Mouse (Mus musculus): ENCODE measurements around the gene Gm42420. TPM values are rescaled to one million over a fixed set of nuclear protein-coding genes. Genes with fewer than 3 reads are reported as not detected.

The Gm42420 gene
- polyA plus RNA-seq, 1 experiment from 2014 or later, result 1.1 TPM

DNA sequence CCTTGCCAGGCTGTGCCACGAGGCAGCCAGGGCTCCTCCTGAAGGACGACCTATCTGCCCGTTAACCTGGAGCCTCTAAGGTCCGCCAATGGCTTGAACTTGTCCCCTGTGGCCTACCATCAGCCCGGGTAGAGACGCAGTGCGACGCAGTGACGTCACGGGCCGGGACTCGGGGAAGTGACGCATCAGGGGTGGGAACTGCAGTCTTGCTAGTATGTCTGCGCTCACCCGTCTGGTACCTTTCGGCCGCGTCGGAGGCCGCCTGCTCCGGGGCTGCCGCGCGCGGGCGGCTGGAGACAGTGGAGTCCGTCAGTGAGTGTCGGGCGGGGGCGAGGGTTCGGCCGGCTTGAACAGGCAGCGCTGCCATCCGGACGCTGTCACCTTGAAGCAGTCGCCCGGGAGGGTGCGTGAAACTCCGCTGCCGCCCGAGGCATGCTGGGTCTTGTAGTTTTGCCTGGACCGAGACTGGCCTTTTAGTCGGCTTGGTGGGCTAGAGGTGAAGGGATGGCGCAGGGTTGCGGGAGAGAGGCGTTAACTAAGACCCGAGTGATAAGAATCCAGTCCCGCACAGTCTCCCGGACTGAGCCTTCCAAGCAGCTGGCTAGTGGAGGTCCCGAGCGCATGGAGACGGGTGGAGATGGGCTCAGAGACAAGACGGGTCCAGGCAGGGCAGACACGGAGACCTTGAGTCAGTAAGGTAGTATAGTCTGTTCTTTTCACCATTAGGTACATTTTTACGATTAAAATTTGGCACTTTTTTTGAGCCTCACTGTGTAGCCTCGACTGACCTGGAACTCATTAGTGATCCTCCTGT, 7.1 kb downstream of the Gm42420 start, which contains the start of gene Ndufb2:
TSS of gene Ndufb2 (plus strand) at position 174 of the 814 bp plus-strand sequence.
- Histone ChIP-seq H3K9me3 (ENCODE audit: control insufficient read depth, low read length) (no peaks in the 10 kb centered on the region), H3K27me3 (ENCODE audit: control insufficient read depth, insufficient read depth, low read length) (no peaks in the 10 kb centered on the region), H3K36me3 (ENCODE audit: control insufficient read depth, insufficient read depth, low read length) (peaks cover 15% of the 10 kb centered on the region; the same call in 1 of the 2 replicates), H3K4me2 (ENCODE audit: low read depth, low read length) (peak within 1 kb of the TSS; percentile 82), H3K4me3 (ENCODE audit: low read depth, low read length) (peak within 1 kb of the TSS; percentile 76), H3K27ac (ENCODE audit: low read depth, low read length) (peak within 1 kb of the TSS; percentile 97), H3K9ac (replicated peaks; ENCODE audit: low read depth, low read length) (peak within 1 kb of the TSS; percentile 77), H3K4me1 (ENCODE audit: control insufficient read depth, insufficient read depth, low read length) (peaks cover 9% of the 10 kb centered on the region; the same call in 1 of the 2 replicates)
- ATAC-seq (ENCODE audit: low read depth), result peak; percentile 98
- under 1% methylated on average over 54 of the region's 56 CpGs for WGBS

DNA sequence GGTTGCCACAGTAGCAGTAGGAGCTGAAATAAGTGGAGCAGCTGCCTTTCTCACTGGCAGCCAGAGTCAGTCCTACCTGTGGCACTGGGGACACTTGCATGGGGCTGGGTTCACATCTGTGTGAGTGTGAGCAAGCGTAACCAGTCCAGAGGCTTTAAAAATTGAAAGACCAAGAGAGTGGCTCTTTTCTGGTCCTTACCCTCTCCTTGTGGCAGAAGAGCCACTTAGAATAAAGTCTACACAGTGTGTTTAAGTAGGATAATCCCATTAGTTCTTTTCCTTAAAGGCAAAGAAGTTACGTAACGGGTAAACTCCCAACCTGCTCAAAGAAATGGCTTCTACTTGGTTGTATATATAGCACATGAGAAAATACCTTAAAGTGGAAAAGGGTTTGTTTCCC, 15.3 kb downstream of the Gm42420 start:
- Histone ChIP-seq H3K4me2 (ENCODE audit: low read depth, low read length) (no peak overlapping the region), H3K27me3 (ENCODE audit: control insufficient read depth, insufficient read depth, low read length) (no peaks in the 10 kb centered on the region), H3K36me3 (ENCODE audit: control insufficient read depth, insufficient read depth, low read length) (peaks cover 19% of the 10 kb centered on the region), H3K4me1 (ENCODE audit: control insufficient read depth, insufficient read depth, low read length) (no peaks in the 10 kb centered on the region), H3K27ac (ENCODE audit: low read depth, low read length) (no peak overlapping the region), H3K4me3 (ENCODE audit: low read depth, low read length) (no peak overlapping the region), H3K9ac (replicated peaks; ENCODE audit: low read depth, low read length) (no peak overlapping the region), H3K9me3 (ENCODE audit: control insufficient read depth, low read length) (no peaks in the 10 kb centered on the region)
- WGBS, result 98% methylated on average over 3 of the region's 3 CpGs
- ATAC-seq (ENCODE audit: low read depth), result no peak

DNA sequence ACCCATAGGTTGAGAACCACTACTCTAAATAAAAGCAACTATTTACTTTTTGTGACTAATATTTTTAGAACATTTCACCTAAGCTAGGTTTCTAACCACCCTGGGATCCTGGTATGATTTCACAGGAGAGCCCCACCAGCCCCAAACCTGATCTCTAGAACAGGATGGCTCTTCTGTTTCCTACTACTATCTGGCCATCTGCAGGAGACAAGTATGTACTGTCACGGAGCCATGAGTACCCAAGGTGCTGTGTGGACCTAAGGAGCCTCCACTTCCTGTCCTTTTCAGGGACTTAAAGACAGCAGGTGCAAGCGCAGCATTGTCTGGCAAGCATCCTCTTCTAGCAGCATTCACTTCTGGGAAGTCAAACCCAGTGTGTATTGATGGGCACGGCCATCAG, 16.3 kb downstream of the Gm42420 start:
- ATAC-seq (ENCODE audit: low read depth), result no peak
- Histone ChIP-seq H3K36me3 (ENCODE audit: control insufficient read depth, insufficient read depth, low read length) (peaks cover 17% of the 10 kb centered on the region), H3K4me2 (ENCODE audit: low read depth, low read length) (no peak overlapping the region), H3K9me3 (ENCODE audit: control insufficient read depth, low read length) (no peaks in the 10 kb centered on the region), H3K27me3 (ENCODE audit: control insufficient read depth, insufficient read depth, low read length) (no peaks in the 10 kb centered on the region), H3K4me1 (ENCODE audit: control insufficient read depth, insufficient read depth, low read length) (no peaks in the 10 kb centered on the region), H3K9ac (replicated peaks; ENCODE audit: low read depth, low read length) (no peak overlapping the region), H3K27ac (ENCODE audit: low read depth, low read length) (no peak overlapping the region), H3K4me3 (ENCODE audit: low read depth, low read length) (no peak overlapping the region)
- WGBS, result 85% methylated on average over 3 of the region's 3 CpGs

DNA sequence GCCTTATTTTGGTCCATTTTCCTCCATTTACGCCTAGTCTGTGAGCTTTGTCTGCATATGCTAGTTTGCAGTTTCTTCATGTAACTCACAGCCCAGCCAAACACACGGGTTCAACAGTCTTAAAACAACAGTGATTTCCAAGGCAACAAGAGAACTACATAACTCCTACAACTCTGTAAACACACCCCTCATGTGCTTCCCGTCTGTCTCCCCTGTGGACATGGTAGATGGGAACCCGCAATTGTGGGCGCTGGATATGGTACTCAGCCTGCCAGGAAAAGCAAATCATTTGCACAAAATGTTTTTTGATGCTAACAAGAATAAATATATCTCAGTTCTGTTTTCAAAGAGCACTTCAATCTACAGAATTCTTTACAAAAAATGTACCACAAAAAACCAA, 19.0 kb downstream of the Gm42420 start:
- H3K27ac ChIP-seq (ENCODE audit: low read depth, low read length), result no peak overlapping the region
- no peak overlapping the region for H3K4me3 ChIP-seq (ENCODE audit: low read depth, low read length)
- ATAC-seq (ENCODE audit: low read depth), result no peak
- H3K9ac ChIP-seq (replicated peaks; ENCODE audit: low read depth, low read length), result no peak overlapping the region
- H3K4me2 ChIP-seq (ENCODE audit: low read depth, low read length), result no peak overlapping the region
- H3K9me3 ChIP-seq (ENCODE audit: control insufficient read depth, low read length), result no peaks in the 10 kb centered on the region
- WGBS, result 87% methylated on average over 5 of the region's 5 CpGs
- no peaks in the 10 kb centered on the region for H3K27me3 ChIP-seq (ENCODE audit: control insufficient read depth, insufficient read depth, low read length)
- peaks cover 13% of the 10 kb centered on the region for H3K36me3 ChIP-seq (ENCODE audit: control insufficient read depth, insufficient read depth, low read length)
- H3K4me1 ChIP-seq (ENCODE audit: control insufficient read depth, insufficient read depth, low read length), result no peaks in the 10 kb centered on the region

DNA sequence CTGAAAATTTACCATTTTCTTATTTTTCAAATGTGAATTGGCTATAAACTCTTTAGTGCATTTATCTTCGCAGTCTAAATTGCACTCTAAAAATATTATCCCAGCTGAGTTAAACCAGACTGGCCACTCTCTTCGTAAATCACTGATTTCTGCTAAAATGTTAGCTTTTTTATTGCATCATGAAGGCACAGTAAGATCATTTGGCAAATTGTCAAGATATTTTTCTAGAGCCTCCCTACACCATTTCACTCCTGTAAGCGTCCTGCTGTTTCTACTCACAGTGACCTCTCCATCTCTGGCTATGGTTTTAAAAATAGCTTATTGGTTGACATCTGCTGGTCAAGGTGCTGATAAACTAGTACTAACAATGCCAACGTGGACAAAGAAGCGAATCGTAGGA, 20.5 kb downstream of the Gm42420 start:
- H3K9ac ChIP-seq (replicated peaks; ENCODE audit: low read depth, low read length), result no peak overlapping the region
- no peaks in the 10 kb centered on the region for H3K9me3 ChIP-seq (ENCODE audit: control insufficient read depth, low read length)
- H3K4me1 ChIP-seq (ENCODE audit: control insufficient read depth, insufficient read depth, low read length), result no peaks in the 10 kb centered on the region
- H3K27ac ChIP-seq (ENCODE audit: low read depth, low read length), result no peak overlapping the region
- H3K4me2 ChIP-seq (ENCODE audit: low read depth, low read length), result no peak overlapping the region
- WGBS, result 87% methylated on average over 6 of the region's 6 CpGs
- no peaks in the 10 kb centered on the region for H3K27me3 ChIP-seq (ENCODE audit: control insufficient read depth, insufficient read depth, low read length)
- no peak overlapping the region for H3K4me3 ChIP-seq (ENCODE audit: low read depth, low read length)
- ATAC-seq (ENCODE audit: low read depth), result no peak
- H3K36me3 ChIP-seq (ENCODE audit: control insufficient read depth, insufficient read depth, low read length), result peaks cover 12% of the 10 kb centered on the region

DNA sequence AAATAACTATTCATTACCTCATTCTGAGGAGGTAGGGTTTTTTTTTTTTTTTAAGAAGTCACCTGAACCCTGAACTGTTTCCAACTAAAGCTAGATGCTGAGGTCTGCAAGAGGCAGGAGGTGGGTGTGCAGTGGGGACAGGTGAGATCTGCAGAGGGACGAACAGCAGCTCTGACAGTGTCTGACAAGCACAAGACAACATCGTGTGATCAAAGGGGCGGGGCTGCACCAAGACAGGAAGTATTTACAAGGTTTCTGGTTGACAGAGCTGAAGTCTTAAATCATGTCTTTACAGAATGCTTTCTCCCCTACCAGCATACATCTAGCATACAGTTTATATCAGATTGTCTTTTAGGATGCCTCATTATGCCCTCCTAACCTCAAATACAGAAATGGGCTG, 21.3 kb downstream of the Gm42420 start:
- H3K27me3 ChIP-seq (ENCODE audit: control insufficient read depth, insufficient read depth, low read length), result no peaks in the 10 kb centered on the region
- H3K27ac ChIP-seq (ENCODE audit: low read depth, low read length), result no peak overlapping the region
- ATAC-seq (ENCODE audit: low read depth), result no peak
- WGBS, result 81% methylated on average over 3 of the region's 3 CpGs
- no peak overlapping the region for H3K9ac ChIP-seq (replicated peaks; ENCODE audit: low read depth, low read length)
- H3K4me3 ChIP-seq (ENCODE audit: low read depth, low read length), result no peak overlapping the region
- H3K36me3 ChIP-seq (ENCODE audit: control insufficient read depth, insufficient read depth, low read length), result peaks cover 12% of the 10 kb centered on the region
- no peaks in the 10 kb centered on the region for H3K4me1 ChIP-seq (ENCODE audit: control insufficient read depth, insufficient read depth, low read length)
- no peak overlapping the region for H3K4me2 ChIP-seq (ENCODE audit: low read depth, low read length)
- no peaks in the 10 kb centered on the region for H3K9me3 ChIP-seq (ENCODE audit: control insufficient read depth, low read length)

DNA sequence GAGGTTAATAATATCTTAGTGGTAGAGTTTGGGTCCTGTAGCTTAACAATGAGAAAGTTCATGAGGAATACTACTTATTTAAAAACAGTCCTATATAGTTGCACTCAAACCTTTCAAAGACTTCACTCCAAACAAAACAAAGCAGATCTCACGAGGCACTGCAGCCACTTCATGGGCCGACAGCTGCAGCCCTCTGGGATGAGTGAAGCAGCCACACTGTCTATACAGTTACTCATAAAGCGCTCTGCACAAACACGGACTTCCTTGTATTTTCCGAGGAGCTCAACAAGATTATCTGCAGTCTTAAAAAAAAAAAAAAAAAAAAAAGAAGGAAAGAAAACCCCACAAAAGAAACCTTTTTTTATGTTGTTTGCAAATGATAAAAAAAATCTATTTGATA, 21.8 kb downstream of the Gm42420 start:
- Histone ChIP-seq H3K9me3 (ENCODE audit: control insufficient read depth, low read length) (no peaks in the 10 kb centered on the region), H3K4me2 (ENCODE audit: low read depth, low read length) (no peak overlapping the region), H3K27ac (ENCODE audit: low read depth, low read length) (no peak overlapping the region), H3K4me3 (ENCODE audit: low read depth, low read length) (no peak overlapping the region), H3K27me3 (ENCODE audit: control insufficient read depth, insufficient read depth, low read length) (no peaks in the 10 kb centered on the region), H3K9ac (replicated peaks; ENCODE audit: low read depth, low read length) (no peak overlapping the region), H3K4me1 (ENCODE audit: control insufficient read depth, insufficient read depth, low read length) (no peaks in the 10 kb centered on the region), H3K36me3 (ENCODE audit: control insufficient read depth, insufficient read depth, low read length) (peaks cover 12% of the 10 kb centered on the region)
- no peak for ATAC-seq (ENCODE audit: low read depth)
- WGBS, result 73% methylated on average over 5 of the region's 5 CpGs

DNA sequence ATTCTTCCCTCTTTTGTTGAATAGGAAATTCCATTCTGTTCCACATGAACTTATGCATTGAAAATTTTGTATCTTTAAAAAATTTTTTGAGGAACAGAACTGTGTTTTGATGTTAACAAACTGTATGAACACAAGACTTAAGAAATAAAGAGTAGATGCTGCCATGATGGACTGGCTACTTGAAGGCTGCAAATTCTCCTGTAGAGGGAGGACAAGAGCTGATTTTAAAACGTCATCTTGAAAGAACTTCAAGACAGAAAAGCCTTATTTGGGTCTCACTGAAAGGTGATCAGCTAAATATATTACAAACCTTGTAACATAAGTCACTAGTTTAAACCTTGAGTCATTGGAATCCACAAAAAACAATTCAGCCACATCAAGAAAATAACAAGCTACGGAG, 24.7 kb downstream of the Gm42420 start:
- peaks cover 32% of the 10 kb centered on the region for H3K36me3 ChIP-seq (ENCODE audit: control insufficient read depth, insufficient read depth, low read length)
- no peak overlapping the region for H3K9ac ChIP-seq (replicated peaks; ENCODE audit: low read depth, low read length)
- no peaks in the 10 kb centered on the region for H3K9me3 ChIP-seq (ENCODE audit: control insufficient read depth, low read length)
- no peaks in the 10 kb centered on the region for H3K4me1 ChIP-seq (ENCODE audit: control insufficient read depth, insufficient read depth, low read length)
- WGBS, result 75% methylated on average over 2 of the region's 2 CpGs
- ATAC-seq (ENCODE audit: low read depth), result no peak
- no peaks in the 10 kb centered on the region for H3K27me3 ChIP-seq (ENCODE audit: control insufficient read depth, insufficient read depth, low read length)
- no peak overlapping the region for H3K27ac ChIP-seq (ENCODE audit: low read depth, low read length)
- H3K4me2 ChIP-seq (ENCODE audit: low read depth, low read length), result no peak overlapping the region
- no peak overlapping the region for H3K4me3 ChIP-seq (ENCODE audit: low read depth, low read length)

DNA sequence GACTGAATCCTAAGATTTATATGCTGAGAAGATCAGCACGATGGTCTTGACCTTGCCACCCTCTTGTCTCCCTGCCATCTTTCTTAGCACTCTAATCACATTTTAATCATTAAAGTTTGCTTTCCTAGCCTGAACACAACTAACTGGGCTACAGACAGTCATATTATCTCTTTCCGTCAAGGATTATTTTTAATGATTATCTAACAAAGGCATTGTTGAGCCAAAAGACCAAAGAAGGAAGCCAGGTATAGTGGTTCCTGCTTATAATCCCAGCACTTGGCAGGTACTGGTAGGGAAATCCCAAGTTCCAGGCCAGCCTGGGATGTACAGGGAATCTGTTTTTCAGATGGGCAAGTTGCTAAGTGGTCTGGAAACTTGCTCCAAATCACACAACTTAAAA, 25.7 kb downstream of the Gm42420 start:
- Histone ChIP-seq H3K36me3 (ENCODE audit: control insufficient read depth, insufficient read depth, low read length) (peaks cover 35% of the 10 kb centered on the region), H3K4me1 (ENCODE audit: control insufficient read depth, insufficient read depth, low read length) (no peaks in the 10 kb centered on the region)
- WGBS, result 94% methylated on average over 2 of the region's 2 CpGs

More for the DNA sequence above, 25.7 kb downstream of the Gm42420 start:
- Histone ChIP-seq H3K9me3 (ENCODE audit: control insufficient read depth, low read length) (no peaks in the 10 kb centered on the region), H3K4me3 (ENCODE audit: low read depth, low read length) (no peak overlapping the region), H3K4me2 (ENCODE audit: low read depth, low read length) (no peak overlapping the region), H3K27me3 (ENCODE audit: control insufficient read depth, insufficient read depth, low read length) (no peaks in the 10 kb centered on the region), H3K9ac (replicated peaks; ENCODE audit: low read depth, low read length) (no peak overlapping the region), H3K27ac (ENCODE audit: low read depth, low read length) (no peak overlapping the region)
- no peak for ATAC-seq (ENCODE audit: low read depth)
